26 mouse cellular contexts compared by ENCODE assay signal in the genomic region with DNA sequence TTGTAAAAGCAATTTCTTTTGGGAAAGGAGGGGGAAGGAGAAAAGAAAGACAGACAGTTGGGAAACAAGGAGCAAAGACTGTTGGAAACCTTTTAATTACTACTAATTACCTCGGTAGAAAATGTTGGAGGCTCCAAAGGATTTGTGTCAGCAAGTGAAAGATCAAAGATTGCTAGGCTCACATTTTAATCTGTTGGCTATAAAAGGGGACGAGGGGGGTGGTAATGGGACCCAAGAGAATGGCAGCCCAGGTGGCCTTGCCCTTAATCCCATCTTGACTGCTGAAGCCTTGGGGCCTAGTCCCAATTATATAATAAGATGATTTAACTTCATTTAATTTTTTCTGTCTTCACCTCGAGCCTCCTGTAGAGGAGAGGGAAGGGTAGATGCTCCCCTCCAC.
"Had no signal": no experiment of that assay in that cellular context is flagged by ENCODE, and none has a peak within 500 bp of the region (broad histone marks: within the 10 kb centered on the region; RNA-seq: fewer than 3 reads in every experiment).

No protein-coding gene starts in this region.

- ATAC-seq: forebrain, embryonic 14.5 days had no signal

- H3K4me1 ChIP-seq: embryonic facial prominence, embryonic 15.5 days had no signal

- H3K9ac ChIP-seq: embryonic facial prominence, embryonic 12.5 days; embryonic facial prominence, embryonic 13.5 days; embryonic facial prominence, embryonic 15.5 days; forebrain, embryonic 12.5 days; forebrain, embryonic 13.5 days; forebrain, embryonic 15.5 days; forebrain, postnatal 0 days had no signal

- H3K27ac ChIP-seq: embryonic facial prominence, embryonic 10.5 days; embryonic facial prominence, embryonic 12.5 days; embryonic facial prominence, embryonic 13.5 days; embryonic facial prominence, embryonic 15.5 days; forebrain, embryonic 10.5 days; forebrain, embryonic 12.5 days; forebrain, embryonic 13.5 days; forebrain, embryonic 15.5 days; gastrocnemius, adult 2 months had no signal

- H3K36me3 ChIP-seq: embryonic facial prominence, embryonic 10.5 days; embryonic facial prominence, embryonic 12.5 days; embryonic facial prominence, embryonic 13.5 days; embryonic facial prominence, embryonic 15.5 days; forebrain, embryonic 10.5 days; forebrain, embryonic 12.5 days; forebrain, embryonic 15.5 days had no signal

- H3K4me2 ChIP-seq: embryonic facial prominence, embryonic 12.5 days; embryonic facial prominence, embryonic 13.5 days; embryonic facial prominence, embryonic 15.5 days; forebrain, embryonic 12.5 days; forebrain, embryonic 13.5 days; forebrain, embryonic 15.5 days had no signal

- H3K9me3 ChIP-seq: embryonic facial prominence, embryonic 10.5 days; embryonic facial prominence, embryonic 12.5 days; embryonic facial prominence, embryonic 13.5 days; embryonic facial prominence, embryonic 15.5 days; forebrain, embryonic 10.5 days; forebrain, embryonic 12.5 days; forebrain, embryonic 13.5 days; forebrain, embryonic 15.5 days had no signal

- DNase-seq: cerebellum, adult 2 months; cerebellum, adult 8-10 months; cerebellum, adult 9-10 months; cerebellum, adult 9-11 months; cerebellum, postnatal 10 days; cerebellum, postnatal 14 days; cerebellum, postnatal 25 days; cerebellum, postnatal 36 days; embryo, embryonic 11 days; gastrocnemius, adult 2 months; gastrocnemius, postnatal 10 days; gastrocnemius, postnatal 14 days; gastrocnemius, postnatal 25 days; gastrocnemius, postnatal 36 days; heart, adult 18-20 months had no signal

- H3K27me3 ChIP-seq: embryonic facial prominence, embryonic 12.5 days; embryonic facial prominence, embryonic 13.5 days; embryonic facial prominence, embryonic 15.5 days had no signal

- H3K4me3 ChIP-seq: embryonic facial prominence, embryonic 10.5 days; embryonic facial prominence, embryonic 12.5 days; embryonic facial prominence, embryonic 13.5 days; embryonic facial prominence, embryonic 15.5 days; erythroblast, embryonic 14.5 days; forebrain, embryonic 10.5 days; forebrain, embryonic 12.5 days; forebrain, embryonic 13.5 days; forebrain, embryonic 15.5 days; gastrocnemius, adult 2 months had no signal
